Mouse (Mus musculus): Measurements from ENCODE around the gene Mxra8.

The Mxra8 gene

DNA sequence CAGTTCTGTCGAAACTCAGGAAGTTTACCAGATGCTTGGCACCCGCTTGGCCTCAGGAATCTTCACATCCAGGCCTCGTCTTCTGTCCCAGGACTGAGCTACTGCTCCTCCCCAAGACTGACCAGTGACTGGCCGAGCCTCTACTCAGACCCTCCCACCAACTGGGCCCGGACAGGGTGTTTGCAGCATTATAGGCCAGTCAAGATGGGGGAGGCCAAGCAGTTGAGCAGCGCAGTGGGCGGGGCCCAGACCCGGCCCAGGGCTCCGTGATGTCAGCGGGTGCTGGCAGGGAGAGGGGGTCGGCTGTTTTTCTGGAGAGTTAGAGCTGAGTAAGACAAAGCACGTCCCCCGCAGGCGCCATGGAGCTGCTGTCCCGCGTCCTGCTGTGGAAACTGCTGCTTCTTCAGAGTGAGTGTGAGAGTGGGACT, at the start of gene Mxra8:
Gene Mxra8 (plus strand): TSS at position 198 of the 428 bp plus-strand sequence.
- DNase-seq = peak; percentile 85

DNA sequence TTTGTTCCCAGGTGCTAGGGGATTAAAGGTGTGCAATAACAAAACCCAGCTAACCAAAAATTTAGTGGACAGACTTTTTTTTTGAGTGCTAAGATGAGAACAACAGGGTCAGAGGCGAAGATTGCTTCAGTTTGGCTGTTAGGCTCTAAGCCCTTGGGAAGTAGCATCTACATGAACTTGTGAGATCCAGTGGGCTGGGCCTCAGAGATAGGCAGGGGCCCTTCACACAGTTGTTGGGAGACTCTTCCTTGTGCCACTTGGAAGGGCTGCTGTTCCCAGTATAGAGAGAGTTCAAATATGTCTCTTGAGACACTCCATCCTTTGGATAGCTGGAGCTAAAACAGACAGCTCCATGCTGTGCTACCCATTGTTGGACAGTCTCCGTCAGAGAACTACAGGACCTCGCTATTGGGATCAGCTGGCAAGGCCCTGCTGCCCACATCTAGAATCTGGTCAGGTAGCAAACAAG, 49.4 kb upstream of the Mxra8 start, which contains the start of gene Ankrd65:
Gene Ankrd65 (plus strand): TSS at position 419 of the 469 bp plus-strand sequence.
- DNase-seq = no peak

DNA sequence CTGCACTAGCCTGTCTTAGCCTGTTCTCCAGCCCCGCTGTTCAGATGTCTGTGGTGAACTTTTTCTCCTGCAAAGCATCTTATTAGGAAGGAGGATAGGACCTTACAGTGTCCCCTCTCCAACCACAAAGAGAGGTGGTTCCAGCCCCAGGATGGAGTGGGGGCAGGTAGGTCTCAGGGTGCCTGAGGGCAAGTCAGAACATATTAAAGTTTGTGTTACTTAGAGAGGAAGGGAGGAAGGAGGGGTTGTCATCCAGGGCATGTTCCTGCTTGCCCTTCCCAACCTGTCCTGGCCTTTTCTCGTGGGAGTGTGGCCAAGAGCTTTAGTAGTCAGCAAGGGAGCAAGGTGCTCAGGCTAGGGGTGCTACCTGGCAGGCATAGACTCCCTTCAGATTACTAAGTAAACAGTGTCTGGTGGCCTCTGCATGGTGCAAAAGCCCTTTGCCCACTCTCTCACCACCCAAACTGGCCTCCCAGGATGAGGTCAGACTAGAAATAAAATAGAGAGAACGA, 48.8 kb upstream of the Mxra8 start:
- peak; percentile 70 for DNase-seq

DNA sequence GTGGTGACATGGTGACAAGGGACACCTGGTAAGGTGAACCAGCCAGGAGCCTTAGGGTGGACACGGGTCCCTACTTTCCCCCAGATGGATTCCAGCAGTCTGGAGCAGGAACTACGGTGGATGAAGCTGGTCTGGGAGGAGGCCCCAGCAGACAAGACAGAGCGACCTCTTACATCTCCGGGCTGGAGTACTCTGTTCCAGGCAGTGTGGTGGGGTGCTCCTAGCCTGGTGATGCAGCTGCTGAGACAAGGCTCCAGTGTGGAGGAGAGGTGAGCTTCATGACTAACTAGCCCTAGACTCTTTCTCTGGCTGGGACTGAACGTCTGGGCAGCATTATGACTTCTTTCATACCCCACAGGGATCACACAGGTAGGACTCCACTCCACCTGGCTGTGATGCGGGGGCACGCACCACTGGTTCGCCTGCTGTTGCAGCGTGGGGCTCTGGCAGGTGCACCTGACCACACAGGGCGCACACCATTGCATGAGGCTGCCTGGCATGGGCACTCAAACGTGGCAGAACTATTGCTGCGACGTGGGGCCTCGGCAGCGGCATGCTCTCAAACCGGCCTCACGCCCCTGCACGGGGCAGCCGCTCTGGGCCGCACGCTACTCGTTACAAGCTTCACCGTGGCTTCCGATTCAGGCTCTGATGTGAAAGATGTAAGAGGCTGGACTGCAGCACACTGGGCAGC, 48.1 kb upstream of the Mxra8 start:
- peak; percentile 31 for DNase-seq

DNA sequence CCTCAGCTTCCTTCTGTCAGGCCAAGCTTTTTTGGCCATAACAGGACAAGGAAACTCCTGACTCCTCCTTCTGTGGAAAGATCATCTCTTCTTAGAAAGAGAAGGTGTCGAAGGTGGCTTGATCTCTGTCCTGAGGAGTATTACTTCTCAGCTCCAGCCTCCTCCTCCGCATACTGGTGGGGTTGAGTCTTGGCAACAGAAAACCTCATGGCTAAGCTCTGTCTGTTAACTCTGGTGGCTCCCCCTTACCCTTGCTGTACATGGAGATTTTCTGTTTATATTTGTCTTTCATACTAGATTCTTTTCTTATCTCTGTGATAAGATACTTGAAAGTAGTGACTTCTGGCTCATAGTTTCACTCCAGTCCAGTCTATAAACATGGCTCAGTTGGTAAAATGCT, 45.8 kb upstream of the Mxra8 start:
- no peak for DNase-seq

DNA sequence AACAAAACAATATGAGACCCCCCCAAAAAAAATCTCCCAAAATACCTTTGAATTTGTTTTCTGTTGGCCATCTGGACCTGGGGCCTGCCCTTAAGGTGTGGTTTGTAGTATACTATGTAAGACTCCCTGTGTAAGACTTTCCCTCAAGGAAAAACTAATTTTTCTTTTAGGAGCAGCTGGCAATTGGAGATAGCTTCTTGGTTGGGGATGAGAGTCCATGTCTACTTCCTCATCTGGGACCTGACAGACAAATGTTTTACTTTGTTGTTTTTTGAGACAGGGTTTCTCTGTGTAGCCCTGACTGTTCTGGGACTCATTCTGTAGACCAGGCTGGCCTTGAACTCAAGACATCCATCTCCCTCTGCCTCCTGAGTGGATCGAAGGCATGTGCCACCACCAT, 37.4 kb upstream of the Mxra8 start:
- no peak for DNase-seq

DNA sequence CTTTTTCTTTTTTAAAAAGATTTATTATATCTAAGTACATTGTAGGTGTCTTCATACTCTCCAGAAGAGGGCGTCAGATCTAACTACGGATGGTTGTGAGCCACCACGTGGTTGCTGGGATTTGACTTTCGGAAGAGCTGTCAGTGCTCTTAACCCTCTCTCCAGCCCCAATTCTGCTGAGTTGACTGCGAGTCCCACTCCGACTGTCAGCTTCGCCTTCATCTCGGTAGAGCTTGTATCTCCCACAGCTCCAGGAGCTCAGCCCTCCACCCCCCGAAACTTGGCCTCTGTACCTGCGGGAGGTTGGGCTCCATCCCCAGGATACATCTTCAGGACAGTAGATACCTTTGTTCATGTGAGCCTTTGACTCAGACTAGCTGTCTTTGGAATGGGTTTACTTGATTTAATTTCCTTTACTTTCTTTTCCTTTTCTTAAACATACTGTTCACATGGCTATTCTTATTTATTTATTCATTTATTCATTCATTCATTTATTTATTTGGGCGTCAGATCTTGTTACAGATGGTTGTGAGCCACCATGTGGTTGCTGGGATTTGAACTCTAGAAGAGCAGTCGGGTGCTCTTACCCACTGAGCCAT, 36.6 kb upstream of the Mxra8 start, which contains the start of gene Mrpl20:
Gene Mrpl20 (plus strand): TSS at position 138 of the 599 bp plus-strand sequence.
- no peak for DNase-seq

DNA sequence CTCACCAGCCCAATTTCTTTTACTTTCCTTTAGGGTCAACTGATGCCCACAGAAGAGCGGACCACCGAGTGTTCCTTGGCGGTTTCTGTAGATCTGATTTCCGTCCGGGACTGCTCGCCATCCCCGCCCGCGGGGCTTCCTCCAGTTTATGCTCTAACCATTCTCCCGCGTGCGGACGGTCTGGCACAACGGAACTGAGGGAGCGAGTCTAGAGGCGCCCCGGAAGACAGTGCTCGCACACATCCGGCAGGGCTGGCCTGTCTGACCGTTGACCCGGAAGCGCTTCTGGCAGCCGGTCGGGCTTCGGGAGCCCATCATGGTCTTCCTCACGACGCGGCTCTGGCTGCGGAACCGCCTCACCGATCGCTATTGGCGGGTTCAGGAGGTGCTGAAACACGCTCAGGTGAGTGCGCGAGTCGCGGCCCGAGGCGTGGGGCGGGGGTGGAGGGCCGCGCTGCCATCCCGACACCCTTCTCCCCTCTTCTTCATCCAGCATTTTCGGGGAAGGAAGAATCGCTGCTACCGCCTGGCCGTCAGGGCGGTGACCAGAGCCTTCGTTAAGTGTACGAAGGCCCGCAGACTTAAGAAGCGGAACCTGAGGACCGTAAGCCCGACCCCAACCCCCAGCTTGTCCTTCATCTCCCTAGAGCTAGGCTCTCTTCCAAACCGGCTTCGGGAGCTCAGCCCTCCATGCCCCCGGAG, 36.0 kb upstream of the Mxra8 start:
- DNase-seq = peak; percentile 91

DNA sequence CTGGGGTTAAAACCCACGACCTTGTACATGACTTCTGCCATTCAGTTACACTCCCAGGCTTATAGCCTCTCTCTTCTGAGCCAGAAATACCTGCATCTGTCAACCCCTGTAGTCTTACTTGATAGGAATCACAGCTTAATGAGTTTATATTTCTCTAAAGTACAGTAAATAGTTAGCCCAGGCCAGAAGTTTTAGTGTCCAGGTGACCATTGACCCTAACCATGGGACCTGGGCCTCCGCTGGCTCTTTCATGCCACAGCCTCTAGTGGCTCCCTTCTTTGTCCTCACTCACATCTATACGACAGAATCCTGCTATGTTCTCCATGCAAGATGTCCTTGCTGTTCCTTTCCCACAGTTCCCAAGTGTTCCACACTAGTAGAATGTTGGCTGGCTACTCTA, 31.6 kb upstream of the Mxra8 start:
- DNase-seq = no peak

DNA sequence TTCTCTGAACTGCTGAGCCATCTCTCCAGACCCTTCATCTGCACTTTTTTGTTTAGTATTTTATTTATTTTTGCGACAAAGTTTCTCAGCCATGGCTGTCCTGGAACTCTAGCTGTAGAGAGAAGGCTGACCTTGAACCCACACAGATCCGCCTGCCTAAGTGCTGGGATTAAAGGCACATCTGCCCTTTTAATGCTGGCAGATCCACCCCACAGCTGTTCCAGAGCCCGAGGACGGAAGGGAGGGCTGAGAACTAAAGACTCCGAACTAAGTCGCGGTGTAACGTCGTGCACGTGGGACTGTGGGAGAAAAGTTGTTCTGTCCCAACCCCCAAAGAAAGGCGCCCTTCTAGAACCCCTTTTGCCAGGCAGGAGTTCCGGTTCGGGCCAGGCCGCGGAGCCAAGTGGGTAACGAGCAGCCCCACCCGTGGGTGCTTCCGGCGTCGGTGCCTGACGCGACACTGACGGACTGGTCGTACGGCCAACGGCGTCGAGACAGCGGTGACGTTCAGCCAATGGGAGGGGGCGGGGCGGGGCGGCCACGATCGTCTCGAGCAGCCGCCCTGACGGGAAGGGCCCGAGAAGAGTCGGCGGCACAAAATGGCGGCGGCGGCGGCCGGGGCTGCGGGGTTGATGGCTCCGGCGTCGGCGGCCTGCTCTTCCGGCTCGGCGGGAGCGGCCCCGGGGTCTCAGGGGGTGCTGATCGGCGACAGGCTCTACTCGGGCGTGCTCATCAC, 27.4 kb upstream of the Mxra8 start, which contains the start of gene Ccnl2:
Gene Ccnl2 (plus strand): TSS at position 561 of the 736 bp plus-strand sequence.
- DNase-seq = peak; percentile 94

DNA sequence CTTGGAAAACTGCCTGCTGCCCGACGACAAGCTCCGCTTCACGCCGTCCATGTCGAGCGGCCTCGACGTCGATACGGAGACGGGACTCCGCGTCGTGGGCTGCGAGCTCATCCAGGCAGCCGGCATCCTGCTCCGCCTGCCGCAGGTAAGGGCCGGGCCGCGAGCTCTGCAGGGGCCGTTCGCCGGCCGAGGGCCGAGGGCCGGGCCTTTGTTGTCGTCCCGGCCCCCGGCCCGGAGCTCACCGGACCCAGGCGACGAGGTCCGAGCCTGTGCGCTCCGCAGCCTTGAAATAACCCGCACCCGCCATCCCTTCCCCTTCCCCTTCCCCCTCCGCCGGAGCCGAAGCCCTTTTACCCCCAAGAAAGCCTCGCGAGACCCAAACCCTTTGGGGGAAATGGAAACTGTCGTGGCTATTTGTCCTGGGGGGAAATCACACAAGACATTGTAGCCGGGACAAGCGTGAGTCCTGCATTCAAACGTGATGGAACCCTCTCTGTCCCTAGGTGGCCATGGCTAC, 26.8 kb upstream of the Mxra8 start:
- DNase-seq = no peak

DNA sequence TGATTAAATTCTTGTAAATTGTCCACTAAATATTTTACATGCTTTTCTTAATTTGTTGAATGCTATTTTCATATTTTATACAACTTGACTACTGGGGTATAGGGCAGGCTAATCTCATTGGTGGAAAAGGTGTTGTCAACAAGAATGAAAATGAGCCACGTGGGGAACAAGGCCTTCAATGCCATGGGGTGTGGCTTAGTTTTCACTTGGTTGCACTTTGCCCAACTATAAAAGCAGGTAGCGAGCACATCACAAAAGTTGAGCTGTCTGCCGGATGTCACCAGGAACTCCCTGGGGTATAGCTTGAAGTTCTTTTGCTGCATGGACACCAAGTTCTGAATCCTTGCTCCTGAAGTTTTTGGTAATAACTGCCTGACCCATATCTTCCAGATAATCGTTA, 21.9 kb upstream of the Mxra8 start:
- DNase-seq = no peak

DNA sequence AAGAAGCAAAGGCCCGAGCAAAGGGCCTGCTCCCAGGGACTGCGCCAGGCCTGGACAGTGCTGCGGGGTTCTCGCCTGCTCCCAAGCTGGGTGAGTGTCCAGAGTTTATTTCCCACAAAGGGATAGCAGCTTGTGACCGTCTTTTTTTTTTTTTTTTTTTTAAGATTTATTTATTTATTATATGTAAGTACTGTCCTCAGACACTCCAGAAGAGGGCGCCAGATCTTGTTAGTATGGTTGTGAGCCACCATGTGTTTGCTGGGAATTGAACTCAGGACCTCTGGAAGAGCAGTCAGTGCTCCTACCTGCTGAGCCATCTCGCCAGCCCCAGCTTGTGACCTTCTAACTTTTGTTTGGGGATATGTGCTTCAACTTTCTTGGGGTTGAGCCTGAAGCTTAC, 18.5 kb upstream of the Mxra8 start:
- no peak for DNase-seq

DNA sequence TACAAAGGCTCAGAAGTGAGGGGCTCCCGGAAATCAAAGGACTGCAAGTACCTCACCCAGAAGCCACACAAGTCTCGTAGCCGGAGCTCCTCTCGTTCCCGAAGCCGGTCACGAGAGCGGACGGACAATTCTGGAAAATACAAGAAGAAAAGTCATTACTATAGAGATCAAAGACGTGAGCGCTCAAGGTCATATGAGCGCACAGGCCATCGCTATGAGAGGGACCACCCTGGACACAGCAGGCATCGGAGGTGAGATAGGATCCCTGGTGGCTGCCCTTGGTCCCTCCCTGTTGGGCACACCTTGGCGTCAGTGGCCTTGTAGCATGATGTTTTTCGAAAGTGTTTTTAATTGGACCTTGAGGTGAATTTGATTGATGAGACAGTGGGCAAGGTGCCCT, 16.0 kb upstream of the Mxra8 start:
- no peak for DNase-seq

DNA sequence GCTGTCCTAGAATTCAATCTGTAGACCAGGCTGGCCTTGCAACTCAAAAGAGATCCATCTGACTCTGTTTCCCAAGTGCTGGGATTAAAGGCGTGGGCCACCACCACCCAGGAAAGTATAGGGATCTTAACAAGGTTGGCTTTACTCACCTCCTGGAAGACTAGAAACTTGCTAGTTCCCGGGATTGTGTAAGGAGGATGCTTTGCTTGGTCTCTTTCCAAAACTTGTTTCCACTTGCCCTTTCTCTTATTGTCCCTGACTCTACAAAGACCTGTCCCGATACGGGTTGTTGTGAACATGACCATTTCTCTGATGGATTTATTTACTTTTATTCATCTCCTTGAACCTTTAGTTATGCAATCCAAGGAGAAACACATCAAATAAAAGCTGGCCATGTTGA, 9.6 kb upstream of the Mxra8 start:
- DNase-seq = no peak

DNA sequence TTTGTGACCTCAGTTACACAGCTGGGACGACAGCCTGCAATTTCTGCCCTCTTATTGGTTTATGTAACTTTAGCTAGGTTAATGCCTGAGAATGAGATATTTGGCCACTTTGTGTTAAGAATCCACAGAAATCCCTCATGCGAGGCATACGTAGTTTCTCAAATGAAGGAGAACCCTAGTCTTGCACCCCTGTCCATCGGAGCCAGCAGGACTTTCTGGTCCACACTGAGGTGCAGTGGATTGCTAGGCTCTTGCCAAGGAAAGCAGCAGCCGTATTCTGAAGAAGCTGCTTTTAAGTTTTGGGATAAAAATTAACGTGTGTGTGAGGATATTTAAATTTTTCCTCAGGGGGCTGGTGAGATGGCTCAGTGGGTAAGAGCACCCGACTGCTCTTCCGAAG, 8.9 kb upstream of the Mxra8 start:
- no peak for DNase-seq

DNA sequence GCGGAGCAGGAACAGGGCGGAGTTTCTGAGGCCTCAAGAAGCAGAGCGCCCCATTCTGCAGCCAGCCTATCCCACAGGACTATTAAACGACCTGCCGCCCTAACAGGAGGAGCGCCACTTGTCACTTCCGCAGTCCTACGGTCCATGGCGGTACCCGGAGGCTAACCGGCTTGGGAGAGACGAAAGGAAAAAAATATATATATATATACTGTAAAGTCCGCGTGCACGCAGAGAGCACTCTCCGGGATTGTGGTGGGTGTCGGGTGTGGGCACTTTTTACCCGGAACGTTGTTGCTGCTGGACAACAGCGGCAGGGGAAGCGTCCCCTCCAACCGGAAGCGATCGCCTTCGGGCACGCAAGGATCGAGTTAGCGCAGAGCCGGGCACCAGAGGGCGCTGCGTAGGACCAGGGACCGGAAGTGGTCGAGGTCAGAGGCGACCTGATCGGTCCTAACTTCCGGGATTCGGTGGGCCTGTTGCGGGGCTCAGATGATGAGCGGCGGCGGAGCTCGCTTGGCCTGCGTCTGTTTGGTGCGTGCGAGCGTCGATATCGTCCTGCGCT, 8.2 kb upstream of the Mxra8 start, which contains the start of gene Aurkaip1:
Gene Aurkaip1 (plus strand): TSS at position 68 of the 562 bp plus-strand sequence.
- DNase-seq = peak; percentile 92

DNA sequence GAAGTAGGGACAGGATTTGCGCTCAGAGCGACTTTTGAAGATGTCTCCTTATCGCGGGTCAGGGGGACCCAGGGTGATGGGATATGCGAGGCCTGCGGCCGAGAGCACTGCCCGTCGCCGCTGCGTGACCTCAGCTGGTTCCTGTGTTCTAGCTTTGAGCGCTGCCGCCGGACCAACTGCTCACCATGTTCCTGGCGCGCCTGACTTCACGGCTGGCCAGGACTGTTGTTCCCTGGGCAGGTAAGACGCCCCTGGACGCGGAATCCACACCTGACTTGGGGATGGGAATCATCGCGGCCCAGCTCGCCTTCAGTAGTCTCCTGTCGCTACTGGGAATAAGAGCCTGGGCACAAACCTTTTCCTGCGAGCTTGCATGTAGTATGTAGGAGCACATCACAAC, 7.6 kb upstream of the Mxra8 start:
- no peak for DNase-seq

DNA sequence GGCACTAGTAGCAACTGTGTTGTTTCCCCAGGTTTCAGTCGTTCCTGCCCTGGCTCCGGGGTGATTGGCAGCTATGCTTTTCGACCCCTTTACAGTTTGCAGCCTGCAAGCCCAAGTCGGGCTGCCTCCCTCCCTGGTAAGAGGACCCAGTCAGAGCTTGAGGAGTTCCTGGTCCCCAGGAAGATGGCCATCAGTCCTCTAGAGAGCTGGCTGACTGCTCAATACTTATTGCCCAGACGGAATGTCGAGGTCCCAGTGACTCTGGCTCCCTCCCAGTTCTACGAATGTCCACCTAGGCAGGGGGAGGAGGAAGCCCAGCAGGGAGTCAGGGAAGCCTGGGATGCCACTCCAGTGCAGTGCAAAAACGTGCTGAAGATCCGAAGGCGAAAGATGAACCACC, 7.2 kb upstream of the Mxra8 start:
- DNase-seq = no peak

DNA sequence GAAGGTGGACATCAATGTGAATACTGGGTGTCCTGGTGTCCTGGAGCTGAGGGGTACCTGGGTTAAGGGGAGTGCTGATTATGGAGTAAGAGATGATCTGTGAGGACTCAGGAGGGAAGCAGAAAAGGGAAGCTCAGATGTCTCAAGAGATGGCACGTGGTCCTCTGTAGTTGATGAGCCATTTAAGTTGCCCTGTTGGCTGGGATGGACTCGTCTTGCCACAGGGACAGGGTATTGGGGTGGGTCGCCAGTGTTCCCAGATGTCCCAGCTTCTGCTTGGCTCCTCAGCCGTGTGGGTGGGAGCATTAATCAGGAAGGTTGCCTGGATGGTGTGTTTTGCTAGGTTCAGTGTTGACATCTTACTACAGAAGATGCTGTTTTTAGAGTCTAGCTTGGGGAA, 6.2 kb upstream of the Mxra8 start:
- no peak for DNase-seq

DNA sequence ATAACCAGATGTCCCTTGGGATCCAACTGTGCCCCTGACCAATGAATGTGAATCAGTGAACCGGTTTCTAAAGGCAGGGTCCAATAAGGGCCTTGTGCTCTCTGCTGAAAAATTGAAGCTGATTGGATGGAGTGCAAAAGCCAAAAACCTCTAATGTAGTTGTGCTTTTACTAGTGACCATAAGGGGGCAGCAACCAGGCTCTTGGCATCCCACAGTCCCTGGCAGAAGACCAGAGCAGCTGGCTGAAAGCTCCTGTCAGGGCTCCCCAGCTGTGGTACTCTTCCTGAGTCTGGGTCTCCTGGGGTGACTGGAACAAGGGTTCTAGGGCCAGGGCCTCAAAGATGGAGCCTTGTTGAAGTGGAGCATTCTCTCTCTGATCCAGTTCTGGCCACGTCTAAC, 5.6 kb upstream of the Mxra8 start:
- peak; percentile 77 for DNase-seq

DNA sequence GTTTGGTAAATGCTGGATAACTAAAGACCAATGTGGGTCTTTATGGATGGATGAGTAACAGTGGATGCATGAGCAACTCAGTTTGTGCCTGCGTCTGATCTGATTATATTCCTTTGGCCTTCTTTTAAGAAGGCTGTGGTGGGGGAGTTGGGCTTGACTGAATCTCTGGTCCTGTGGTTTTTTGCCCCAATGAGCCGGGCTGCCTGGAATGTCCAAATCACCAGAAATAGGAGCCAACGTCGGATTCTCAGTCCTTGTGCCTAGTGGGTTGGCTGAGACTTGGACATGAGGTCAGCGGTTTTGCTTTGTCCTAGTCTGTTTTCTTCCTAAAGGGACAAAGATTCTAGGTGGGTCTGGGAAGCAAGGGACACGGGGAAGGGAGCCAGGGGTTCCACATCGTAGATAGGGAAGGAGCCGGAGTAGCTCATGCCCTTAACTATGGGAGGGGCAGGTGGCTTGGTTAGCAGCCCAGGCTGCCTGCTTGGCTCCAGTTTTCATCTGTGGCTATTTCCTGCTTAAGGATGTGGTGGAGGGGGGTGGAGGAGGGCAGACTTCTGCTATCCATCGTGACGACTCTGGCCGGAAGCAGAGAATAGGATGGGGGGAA, 2.0 kb upstream of the Mxra8 start:
- peak; percentile 49 for DNase-seq

Measured in kidney, adult 11 months (tissue).